Mouse (Mus musculus): ENCODE results near the gene Hmg20a.

The Hmg20a gene

DNA sequence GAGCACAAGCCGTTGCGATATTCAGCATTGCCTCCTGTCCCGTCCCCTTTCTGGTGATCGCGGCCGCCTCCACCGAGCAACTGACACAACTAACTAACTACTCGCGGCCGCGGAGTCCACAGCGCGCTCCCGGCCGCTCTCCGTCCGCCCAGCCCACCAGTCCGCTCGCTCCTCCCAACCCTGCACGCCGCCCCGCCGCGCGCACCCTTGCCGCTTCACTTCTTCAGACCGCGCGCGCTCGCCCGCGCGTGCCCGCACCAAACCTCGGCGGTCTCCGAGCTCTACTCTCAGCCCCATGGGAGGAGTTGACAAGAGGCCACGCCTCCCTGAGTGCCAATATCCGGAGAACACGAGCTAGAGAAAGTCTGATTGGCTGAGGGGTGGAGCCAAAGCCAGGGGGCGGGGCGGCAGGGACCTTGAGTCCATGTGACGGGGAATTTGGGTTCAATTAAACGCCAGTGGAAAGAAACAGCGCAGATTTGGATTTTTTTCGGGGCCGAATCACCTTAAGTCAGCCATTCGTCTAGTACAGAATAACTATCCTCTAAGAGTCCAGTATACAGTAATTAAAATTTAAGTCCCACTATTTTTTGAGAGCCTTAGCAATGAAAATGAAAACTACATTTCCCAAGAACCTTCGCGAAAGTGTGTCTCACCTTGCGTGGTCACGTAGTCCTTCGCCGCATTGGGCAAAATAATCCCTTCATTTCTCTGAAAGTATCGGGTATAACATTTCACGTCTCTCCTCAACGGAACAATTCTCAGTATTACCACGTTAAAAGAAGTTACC lies at the start of gene Hmg20a, which contains the start of gene Peak1:
Gene Hmg20a (plus strand): TSS at position 662 of the 790 bp plus-strand sequence.
Gene Peak1 (minus strand): TSS at position 120 of the 790 bp plus-strand sequence.
- peak; percentile 99 for DNase-seq (ENCODE audit: extremely low spot score, low read depth, low spot score)

GRCm38 (mm10) chr9:56368814-56369213 lies 49.6 kb upstream of the Hmg20a start:
- DNase-seq (ENCODE audit: extremely low spot score, low read depth, low spot score), result no peak

DNA sequence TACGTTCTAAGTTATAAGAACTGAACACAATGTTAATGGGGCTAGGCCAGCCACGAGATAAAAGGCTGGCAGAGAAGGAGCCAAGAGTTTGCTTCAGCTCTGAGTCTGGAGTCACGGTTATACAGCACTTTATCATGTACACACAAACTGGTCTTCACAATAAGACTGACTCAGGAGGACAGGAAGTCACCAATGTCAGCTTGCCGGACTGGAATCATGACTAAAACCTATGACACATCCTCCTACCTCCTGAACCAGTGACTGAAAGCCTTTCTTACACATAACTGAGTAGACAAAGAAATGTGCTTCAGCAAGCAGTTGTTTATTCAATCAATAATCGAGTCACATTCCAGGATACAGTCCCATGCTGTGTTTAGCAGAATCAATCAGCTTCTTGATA lies 47.7 kb upstream of the Hmg20a start:
- no peak for DNase-seq (ENCODE audit: extremely low spot score, low read depth, low spot score)

DNA sequence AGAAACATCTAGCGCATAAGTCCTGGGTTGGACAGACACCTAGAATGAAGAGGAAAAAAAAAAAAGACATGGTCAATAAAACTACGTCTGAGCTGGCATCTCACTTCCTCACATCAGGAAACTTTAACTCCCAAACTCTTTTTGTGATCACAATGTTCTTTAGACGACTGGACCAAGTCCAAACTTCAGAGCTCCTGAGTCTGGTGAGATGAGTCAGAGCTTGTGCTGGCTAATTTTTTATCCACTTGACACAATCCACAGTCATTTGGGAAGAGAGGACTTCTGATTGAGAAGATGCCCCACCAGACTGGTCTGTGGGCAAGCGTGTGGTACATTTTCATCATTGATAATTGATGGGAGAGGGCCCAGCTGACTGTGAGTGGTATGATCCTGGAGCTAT lies 44.0 kb upstream of the Hmg20a start:
- no peak for DNase-seq (ENCODE audit: extremely low spot score, low read depth, low spot score)

DNA sequence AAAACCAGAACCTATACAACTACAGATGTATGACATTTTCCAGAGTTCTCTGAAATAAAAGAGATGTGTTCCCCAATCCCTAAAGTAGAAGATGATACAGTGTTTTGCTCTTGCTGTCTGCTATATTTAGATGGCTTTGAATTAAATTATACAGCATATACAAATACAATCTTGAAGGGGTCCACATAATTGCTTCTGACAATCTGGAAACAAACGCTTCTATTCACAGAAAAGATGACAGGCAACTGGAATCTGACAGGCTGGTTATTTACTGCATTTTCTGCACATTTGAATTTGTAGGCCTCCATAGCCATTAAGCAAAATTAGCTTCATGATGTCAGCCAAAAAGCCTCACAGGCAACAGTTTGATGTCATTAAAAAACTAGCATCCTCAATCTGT lies 35.6 kb upstream of the Hmg20a start:
- no peak for DNase-seq (ENCODE audit: extremely low spot score, low read depth, low spot score)

GRCm38 (mm10) chr9:56392857-56393256 lies 25.6 kb upstream of the Hmg20a start:
- no peak for DNase-seq (ENCODE audit: extremely low spot score, low read depth, low spot score)

DNA sequence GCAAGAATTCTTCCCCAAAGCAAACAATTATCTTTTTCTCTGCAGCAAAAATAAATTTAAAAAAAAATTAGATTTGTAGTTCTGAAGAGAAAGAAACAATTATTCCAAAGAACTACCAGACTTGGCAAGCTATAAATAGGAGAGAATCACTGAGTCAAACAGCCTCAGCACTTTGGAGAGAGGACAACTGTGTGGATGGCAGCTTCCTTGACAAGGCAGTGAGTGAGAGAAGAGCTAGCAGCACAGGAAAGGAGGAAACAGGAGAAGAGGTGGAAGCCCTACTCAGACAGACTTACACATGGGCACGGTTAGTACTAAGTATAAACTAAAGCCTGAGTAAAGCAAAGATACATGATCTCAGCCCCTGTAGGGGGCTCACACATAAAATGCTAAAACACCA lies 22.1 kb upstream of the Hmg20a start:
- no peak for DNase-seq (ENCODE audit: extremely low spot score, low read depth, low spot score)

GRCm38 (mm10) chr9:56404619-56405018 lies 13.8 kb upstream of the Hmg20a start:
- no peak for DNase-seq (ENCODE audit: extremely low spot score, low read depth, low spot score)

GRCm38 (mm10) chr9:56409928-56410327 lies 8.5 kb upstream of the Hmg20a start:
- DNase-seq (ENCODE audit: extremely low spot score, low read depth, low spot score), result no peak

GRCm38 (mm10) chr9:56412716-56413115 lies 5.7 kb upstream of the Hmg20a start:
- DNase-seq (ENCODE audit: extremely low spot score, low read depth, low spot score), result no peak

- DNase-seq (ENCODE audit: extremely low spot score, low read depth, low spot score), result no peak
Observed at GRCm38 (mm10) chr9:56414322-56414721, 4.1 kb upstream of the Hmg20a start.

- DNase-seq (ENCODE audit: extremely low spot score, low read depth, low spot score), result no peak
Observed at GRCm38 (mm10) chr9:56415393-56415792, 3.0 kb upstream of the Hmg20a start.

DNA sequence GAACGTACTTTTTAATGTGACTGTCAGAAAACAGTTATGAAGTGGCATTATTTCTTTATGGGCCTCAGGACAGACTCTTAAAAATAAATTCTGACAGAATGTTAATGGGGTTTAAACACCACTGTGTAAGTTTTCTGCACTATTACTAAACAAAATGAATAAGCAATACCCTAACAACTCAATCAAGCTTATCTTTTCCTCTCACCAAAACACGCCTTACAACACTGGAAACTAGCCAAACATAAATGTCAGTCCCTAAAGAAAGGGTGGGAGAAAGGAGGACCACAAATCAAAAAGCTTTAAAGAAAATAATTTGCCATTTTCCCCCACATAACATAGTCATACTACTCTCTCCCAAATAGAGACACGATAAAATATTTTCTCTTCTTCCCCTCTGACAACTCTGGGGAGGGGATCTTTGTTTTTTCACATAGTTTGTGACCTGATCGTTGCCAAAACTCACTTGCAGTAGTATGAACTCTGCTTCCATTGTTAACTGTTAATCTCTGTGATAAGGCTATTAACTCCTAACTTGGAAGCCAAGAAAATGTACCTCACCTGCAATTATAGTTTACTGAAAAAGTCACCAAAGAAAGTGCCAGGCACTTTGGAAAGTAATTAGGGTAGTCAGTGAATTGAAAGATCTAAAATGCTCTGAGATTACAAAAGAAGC lies 2.3 kb upstream of the Hmg20a start:
- DNase-seq (ENCODE audit: extremely low spot score, low read depth, low spot score), result no peak

DNA sequence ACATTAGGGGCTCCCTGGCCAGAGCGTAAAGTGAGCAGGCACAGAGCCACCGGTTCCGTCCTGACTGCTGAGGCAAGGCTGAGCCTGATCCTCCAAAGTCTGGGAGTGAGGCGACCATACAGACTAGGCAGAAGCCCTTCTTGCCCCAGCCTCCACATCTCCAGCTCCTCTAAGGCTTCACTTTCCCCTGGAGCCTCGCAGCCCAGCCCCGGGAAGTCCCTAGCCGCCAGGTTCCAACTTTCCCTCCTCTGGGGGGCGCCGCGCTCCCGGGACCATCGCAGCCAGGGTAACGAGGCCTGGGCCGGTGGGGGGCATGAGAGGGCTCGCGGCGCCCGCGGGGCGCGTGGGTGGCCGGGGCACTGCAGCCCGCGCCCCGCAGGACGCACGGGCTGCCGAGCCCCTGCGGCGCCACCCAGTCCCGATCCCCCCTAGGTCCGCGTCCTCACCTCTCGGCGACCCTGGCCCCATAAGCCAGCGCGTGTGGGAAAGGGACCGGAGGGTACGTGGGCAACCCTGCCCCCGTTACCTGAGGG lies 928 bp upstream of the Hmg20a start:
- no peak for DNase-seq (ENCODE audit: extremely low spot score, low read depth, low spot score)

DNA sequence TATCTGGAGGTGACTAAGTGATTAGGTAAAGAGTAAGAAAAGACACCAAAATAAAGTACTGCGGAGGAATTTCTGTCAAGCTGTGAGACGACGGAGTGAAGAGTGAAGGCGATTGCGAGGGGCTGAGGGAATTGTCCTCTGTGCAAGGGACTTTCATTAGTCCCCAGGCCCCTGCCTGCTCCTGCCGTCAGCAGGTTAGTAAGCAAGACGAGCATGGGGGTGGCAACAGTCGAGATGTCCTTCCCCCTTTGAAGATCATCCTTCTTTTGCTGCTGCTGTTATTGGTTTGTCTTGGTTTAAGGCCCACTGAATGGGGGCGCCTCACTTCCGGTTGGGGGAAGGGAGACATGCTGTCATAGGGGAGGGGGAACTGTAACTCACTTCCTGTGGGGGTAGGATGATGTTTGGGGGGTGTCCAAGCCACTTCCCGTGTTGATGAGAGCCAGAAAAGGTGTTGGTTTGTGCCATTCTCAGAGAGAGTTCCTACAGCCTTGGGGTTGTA lies 380 bp downstream of the Hmg20a start:
- no peak for DNase-seq (ENCODE audit: extremely low spot score, low read depth, low spot score)

DNA sequence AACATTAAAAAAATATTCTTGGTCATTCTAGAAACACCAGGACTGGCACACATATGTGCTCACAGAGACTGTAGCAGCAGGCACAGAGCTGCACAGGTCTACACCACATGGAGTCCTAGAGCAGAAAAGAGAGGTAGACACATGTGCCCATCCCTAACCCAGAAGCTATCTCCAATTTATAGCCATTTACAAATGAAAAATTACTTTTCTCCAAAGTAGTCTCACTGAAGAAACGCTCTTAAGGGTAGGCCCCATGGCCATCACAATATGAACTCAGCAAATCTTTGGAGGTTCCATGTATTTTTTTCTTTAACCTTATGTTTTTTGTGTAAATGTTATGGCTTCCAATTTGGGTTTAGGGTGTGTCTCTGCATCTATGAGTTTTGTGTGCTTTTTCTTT lies 1.8 kb downstream of the Hmg20a start:
- no peak for DNase-seq (ENCODE audit: extremely low spot score, low read depth, low spot score)

- DNase-seq (ENCODE audit: extremely low spot score, low read depth, low spot score), result no peak
Observed at GRCm38 (mm10) chr9:56420892-56421601, 2.6 kb downstream of the Hmg20a start.

DNA sequence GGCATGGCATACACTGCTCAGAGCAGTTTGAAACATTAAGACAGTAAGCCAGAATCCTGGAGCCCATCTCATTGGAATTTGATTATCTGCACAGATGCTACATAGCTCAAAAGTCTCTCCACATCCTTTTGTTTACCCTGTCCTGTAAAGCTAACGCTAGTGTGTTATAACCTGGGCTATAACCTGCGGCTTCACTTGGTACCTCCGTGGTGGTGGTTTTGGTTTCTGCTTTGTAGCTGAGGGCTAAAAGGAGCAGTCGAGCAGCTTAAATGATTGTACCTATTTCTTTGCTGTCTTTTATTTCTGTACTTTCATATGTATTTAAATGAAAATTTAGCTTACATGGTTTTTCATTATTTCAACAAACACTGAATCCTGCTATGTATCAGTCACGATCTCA lies 3.6 kb downstream of the Hmg20a start:
- DNase-seq (ENCODE audit: extremely low spot score, low read depth, low spot score), result no peak

DNA sequence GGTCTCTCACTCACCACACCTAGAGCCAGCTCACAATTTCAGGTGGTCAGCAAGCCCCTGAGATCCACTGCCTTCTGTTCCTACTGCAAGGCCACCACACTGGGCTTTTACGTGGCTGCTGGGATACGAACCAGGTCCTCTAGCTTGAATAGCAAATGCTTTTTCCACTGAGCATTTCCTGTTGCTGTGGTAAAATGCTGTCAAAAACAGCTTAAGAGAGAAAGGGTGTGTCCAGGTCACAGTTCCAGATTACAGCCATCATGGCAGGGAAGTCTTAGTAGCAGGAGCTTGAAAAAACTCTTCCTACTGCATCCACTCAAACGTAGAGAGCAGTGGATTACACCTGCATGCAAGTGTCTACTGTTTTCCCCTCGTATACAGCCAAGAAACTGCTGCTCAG lies 6.5 kb downstream of the Hmg20a start:
- DNase-seq (ENCODE audit: extremely low spot score, low read depth, low spot score), result no peak

DNA sequence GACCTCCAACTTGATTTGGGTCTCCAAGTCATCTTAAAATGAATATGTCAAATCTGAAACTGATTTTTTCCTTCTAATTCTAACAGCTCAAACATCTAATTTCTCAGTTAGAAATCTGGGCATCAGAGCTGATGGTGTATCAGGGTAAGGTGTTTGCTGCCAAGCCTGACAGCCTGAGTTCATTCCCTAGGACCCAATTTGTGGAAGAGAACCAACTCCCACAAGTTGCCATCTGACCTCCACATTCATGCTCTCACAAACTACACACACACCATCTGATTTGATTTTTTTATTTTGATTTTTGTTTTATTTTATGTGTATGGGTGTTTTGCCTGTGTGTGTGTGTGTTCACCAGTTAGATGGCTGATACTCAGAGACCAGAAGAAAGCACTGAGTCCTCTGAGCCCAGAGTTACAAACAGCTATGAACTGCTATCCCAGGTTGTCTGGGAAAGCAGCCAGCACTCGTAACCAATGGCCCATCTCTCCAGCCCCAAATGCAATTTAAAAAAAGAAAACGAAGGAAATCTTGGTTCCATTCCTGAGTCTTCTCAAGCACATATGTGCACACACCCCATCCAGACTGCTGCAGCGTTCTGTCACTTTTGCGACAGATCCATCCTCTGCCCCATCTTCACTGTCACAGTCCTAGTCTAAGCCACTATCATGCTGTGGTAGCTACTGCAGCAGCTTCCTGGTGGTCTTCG lies 17.6 kb downstream of the Hmg20a start:
- no peak for DNase-seq (ENCODE audit: extremely low spot score, low read depth, low spot score)
